Mouse (Mus musculus) frontal cortex, postnatal 25 days (tissue): ENCODE results near the gene Crocc.

Experiments used
- DNase-seq, 2 experiments: peaks; one replicate each; pipeline ENCODE4 v3.0.0; 2022; ENCODE audit warnings: low spot score in 2 of 2

The Crocc gene

DNA sequence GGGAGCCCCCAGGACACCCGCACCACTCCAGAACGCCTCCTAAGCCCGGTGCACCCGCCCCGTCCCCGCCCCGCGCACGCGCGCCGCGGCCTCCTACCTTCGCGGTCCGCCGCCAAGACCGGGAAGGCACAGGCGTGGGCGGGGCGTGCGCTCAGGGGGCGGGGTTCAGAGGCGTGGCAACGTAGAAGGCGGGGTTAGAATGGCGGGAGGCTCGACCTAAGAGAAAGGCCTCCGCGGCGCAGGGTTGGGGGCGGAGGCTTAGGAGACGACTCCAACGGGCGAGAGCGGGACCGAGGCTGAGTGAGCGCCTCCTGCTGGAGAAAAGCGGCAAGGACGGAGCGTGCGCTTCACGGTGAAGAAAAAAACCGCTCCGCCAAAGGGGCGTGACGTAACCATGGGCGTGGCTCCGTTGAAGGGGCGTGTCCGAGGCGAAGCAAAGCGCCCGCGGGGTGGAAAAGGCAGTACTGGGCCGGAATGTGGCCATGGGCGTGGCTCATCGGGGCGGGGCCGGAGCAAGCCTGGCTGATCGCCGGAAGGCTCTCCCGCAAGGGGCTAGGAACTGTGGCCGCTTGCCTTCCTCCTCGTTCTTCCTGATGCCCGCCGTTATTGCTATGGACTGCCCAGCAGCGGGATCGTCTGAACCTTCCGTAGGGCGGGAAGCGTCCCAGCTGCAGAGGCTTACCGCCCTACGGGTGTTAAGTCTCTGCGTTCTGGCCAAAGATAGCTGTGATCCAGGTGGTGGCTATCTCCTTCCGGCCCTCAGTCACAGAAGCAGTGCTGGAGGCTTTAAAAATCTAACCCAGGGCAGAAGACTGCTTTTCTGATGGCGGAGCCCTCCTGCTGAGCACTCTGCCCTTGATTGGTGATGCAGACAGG is at the start of gene Crocc:
Crocc (minus strand) TSS at position 125 of the 876 bp plus-strand sequence.
- peak; percentile 99 for DNase-seq

DNA sequence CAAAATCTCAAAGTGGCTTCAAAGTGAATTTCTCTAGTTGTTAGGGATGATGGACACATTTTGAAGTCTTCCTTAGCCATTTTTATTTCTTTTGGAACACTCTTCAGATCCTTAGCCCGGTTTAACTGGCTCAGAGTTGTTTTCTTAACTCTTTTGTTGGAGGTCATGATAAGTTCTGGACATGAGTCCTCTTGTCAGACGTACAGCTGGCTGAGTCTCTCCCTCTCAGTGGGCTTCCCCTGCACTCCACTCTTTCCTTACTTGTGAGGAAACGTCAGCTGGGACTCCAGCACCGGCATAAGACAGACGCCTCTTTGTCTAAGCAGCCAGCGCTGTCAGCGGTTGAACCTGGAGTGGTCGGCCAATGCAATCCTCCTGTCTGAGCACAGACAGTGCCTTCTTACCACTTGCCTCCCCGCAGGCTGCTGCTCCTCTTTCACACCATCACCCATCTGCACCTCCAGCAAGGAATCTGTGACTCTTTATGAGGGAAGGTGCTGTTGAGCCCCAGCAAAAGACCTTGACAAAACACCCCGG is 47.9 kb upstream of the Crocc start:
- DNase-seq, result no peak

DNA sequence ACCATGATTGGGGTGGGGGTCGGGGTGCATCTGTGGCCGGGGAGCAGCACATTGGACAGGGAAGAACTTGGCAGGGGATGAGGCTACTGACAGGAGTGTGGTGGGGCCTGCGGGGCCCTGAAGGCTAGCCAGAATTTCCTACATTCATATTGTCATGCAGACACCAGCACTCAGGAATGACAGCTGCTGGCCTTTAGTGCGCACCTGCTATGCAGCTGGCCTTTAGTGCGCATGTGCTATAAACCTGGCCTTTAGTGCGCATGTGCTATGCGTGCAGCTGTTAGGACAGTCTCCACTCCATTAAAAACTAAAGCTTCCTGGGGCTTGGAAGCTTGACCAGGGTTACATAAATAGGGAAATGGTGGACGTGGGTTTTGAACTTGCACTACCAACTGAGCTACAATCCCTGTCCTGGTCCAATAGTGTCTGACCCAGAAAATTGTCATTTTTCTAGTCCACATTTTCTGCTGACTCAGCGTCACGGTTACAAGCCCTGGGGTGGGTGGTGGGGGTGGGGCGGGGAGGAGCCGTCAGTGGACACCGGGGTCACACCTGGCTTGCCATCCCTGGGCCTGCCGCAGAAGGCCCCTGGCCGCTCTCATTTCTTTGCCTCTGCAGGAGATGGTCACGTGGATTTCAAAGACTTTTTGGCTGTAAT is 46.3 kb upstream of the Crocc start:
- no peak for DNase-seq

DNA sequence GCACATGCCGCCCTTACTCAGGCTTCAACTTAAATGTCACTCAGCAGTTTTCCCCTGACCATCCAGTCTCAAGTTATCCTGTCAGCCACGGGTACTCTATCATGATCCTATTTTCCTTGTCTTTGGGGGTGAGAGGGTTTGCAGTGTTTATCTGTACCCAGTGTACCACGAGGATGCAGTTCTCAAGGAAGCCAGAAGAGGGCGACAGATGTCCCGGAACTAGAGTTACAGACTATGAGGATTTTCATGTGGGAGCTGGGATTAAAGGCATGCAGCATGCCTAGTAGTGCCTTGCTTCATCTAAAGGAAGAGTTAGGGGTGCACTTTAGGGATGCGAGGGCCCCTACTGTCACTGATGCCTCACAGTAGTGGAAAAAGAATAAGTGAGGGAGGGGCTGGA is 41.5 kb upstream of the Crocc start:
- DNase-seq, result no peak

DNA sequence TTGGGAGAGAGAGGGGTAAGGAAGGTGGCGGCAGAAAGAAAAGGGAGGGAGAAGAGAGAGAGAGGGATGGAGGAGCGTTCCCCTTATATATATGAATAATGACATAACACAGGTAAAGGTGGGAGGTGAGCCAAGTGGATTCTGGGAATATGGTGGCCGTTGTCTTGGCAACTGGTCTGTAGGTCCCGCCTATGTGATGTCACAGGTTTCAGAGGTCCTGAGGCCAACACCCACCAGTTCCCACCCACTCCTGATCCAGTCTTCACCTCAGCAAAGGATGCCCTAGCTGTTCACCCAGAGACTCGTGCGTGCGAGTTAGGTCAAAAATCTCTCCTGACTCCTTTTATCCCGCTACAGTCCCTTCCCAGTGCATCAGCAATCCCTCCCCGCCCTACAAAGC is 40.9 kb upstream of the Crocc start:
- no peak for DNase-seq

DNA sequence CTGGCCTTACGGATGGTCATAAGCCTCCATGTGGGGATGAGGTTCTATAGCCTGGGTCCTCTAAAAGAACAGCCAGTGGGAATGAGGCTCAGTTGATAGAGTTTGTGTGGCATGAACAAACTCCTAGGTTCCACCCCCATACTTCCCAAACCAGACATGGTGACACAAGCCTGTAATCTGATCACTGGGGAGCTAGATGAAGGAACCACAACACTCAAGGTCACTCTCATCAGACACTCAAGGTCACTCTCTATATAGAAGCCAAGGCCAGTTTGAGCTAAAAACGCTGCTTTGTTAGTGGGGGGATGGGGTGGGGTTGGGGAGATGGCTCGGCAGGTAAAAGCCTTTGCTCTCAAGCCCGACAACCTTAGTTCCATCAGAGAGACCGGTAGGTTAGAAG is 39.6 kb upstream of the Crocc start:
- DNase-seq, result no peak

DNA sequence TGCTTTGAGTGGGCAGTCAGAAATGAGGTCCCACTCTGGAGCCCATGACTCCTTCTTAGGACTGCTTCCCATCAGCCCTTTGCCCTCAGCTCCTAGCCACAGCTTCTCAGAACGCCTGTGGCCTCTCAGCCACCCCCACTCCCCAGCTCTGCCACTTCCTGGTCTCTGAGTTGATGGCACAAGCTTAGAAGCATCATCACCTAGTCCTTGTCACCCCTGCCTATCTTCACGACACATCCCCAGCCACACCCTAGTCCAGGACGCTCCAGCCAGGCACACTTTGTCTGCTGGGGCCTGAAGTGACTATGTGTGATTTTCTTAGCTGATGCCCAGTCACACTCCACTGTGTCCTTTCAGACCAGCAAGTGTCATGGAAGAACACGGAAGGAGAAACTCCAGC is 38.6 kb upstream of the Crocc start:
- DNase-seq, result no peak

DNA sequence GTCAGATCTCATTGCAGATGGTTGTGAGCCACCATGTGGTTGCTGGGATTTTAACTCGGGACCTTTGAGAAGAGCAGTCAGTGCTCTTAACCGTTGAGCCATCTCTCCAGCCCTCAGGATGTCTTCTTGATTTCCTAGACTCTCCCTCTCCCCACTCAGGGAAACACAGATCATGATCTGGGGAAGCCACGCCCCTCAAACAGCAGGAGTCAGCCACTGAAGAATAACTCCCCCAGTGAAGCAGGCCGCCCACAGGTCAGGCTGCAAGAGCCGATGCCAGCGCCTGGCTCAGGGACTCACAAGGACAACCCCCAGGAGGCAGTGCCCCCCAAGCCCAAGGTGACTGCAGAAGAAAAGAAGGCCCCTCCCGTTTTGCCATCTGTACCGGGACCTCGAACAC is 36.4 kb upstream of the Crocc start:
- DNase-seq, result no peak

DNA sequence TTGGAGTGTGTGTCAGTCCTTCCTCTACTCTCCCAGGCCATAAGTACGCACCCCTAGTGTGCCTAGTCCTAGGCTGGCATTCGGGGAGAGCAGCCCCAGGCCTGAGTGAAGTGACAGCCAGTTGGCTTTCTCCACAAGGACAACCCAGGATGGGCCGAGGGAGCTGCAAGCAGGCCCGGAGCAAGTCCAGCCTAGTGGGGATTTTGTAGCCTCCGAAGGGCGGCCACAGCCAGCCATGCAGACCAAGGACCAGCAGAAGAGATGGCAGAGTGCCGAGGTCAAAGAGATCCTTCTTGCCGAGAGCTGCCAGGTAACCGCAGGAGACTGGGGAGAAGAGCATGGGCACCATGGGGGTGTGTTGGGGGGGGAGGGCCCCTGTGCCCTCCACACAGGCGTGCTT is 34.7 kb upstream of the Crocc start:
- no peak for DNase-seq

DNA sequence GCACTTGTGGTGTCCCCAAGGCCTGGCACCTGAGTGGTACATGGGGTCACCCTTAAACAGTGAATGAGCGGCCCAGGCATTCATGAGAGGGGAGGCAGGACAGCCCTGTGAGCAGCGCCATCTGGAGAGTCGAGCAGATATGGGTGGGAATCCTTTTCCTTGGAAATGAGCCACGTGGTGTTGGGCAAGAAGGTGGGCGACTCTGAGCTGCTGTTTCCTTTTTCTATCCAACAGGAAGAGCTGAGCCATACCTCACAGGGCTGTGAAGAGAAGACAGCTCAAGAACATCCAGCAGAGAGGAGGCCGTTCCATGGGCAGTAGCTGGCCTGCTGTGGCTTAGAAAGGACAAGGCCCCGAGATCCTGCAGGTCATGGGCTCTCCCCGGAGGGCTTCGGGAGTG is 28.4 kb upstream of the Crocc start:
- no peak for DNase-seq

DNA sequence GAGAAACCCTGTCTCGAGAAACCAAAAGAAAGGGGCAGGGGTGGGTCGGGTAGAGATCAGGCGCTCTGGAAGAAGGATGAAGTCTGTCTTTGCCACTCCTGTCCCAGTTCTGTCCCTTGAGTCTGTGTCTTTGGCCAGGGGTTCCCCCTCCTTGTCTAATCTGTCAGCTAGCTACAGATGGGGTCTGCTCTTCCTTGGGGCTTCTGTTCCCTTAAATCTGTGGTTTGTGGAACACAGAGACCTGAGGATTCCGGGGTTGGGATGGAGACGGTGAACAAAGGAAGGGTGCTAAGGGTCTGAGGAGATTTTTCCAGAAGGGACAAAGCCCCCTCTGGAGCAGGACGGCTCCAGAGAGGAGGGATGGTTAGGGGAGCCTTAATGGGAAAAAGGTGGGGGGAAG is 27.7 kb upstream of the Crocc start, which contains the start of gene Spata21:
Spata21 (plus strand) TSS at position 301 of the 400 bp plus-strand sequence.
- DNase-seq, result no peak

DNA sequence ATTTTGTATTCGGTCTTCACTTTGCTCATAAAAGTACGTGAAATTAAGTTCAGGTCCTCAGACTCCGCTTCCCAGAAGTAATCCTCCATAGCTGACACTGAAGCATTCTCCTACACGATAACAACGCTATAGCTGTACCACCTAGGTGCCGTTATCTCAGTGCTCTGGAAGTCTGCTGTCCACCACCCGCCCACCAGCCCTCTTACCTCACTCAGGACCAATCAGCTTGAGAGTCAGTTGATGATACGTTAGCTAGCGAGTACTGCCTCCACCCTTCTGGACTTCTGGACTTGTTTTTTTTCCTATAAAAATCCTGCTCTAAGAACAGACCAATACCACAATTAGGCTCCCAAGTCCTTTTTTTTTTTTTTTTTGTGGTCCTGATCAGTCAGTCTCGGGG is 26.5 kb upstream of the Crocc start:
- no peak for DNase-seq

DNA sequence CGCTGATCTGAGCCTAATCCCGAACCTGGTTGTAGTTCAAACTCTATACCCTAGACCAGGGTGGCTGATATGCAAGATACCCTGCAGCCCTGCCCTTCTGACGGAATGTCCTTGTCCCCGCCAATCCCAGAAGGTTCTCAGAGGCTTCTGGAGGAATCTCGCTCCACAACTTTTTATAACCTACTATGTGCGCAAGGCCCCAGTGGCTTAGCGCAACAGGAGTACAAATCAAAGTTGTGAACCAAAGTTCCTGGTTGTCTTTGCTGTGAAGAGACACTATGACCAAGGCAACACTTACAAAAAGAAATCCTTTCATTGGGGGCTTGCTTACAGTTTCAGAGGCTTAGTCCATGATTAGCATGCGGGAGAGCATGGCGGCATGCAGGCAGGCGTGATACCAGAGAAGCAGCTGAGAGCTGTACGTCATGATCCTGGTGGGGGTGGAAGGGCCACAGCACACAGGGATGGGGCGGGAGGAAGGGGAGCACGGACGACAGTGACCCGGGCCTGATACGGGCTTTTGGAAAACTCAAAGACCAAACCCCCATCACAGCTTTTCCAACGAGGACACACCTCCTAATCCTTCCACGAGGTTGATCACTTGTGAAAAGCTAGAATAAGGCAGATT is 18.3 kb upstream of the Crocc start:
- DNase-seq, result no peak

DNA sequence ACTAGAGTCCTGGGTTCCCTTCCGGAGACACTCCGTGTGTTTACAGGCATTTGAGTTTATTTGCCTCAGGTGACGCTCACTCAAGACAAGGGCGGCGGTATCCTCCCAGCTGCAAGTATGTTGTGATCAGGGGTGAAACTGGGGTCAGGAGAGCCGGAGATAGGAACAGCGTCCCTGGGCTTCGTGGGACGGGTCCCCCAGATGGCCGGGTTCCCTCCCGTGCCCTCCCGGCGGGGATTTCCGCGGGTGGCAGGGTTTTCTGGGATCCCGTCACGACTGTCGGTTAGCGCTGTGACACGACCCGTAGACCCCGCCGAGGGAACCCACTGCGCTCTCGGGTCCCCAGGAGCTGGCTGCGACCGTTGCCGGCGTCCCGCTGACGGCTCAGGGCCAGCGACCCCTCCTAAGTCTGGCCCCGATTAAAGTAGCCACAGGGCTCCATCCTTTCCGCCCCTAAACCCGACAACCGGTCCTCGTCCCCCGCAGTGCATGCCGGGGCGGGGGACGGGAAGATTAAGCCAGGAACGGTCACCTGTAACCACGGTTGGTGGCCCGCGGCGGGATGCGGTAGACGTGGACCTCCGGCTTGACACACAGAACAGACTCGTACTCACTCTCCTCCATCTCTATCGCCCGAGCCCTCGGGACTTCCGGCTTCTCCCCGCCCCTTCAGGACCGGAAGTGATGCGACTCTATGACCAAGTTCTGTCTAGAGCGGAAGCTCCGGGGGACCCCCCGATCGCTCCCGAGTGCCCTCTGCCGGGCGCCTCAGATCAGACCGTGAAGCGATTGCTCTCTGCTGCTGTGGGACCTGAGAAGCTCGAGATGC is 17.5 kb upstream of the Crocc start, which contains the start of gene Necap2:
Necap2 (minus strand) TSS at position 677 of the 829 bp plus-strand sequence.
- DNase-seq, result peak; percentile 86 to 90

DNA sequence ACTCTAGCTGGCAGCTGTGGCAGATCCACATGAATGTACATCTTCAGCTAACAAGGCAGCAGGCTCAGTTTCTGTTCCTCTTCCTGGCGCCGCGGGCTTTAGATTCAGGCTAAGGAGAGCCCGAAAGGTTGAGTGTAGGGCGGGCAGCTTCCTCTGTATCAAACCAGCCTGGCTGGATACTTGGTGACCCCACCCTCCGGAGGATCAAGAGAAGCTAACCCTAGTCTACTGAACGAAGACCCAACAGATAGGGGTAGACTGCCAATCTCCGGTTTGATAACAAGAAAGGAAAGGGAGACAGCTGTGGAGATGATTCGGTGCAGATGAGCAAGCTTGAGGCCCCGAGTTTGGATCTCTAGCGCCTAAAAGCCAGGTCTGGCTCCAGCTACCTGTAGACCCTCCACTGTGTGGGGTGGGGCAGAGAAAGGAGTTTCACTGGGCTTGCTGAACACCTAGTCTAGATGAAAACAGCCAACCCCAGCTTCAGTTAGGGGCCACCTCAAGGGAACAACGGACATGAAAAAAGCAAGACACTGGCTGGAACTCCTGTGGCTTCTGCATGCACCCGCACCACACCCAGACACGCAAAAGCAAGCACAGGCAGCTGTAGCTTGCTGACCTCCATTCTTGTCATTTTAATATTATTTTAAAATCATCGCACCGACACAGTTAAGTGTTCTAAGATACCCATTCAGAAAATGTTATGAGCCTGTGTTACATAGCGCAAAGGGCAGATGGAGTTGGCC is 16.6 kb upstream of the Crocc start:
- DNase-seq, result no peak

DNA sequence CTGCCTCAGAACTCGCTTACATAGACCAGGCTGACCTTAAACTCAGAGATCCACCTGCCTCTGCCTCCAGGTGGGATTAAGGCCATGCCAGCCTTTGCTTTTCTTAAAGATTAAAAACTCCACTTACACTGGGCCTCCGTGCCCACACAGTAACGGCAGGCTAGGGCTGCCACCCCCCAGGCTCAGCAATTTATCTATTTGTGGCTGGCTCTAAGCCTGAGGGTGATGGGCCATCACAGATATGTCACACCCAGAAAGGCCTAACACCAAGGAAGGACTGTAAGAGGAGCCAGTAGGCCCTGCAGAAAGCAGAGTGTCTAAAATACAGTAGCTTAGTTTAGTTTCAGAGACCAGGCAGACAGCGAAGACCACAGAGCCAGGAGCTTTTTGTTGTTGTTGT is 13.8 kb upstream of the Crocc start:
- DNase-seq, result no peak

DNA sequence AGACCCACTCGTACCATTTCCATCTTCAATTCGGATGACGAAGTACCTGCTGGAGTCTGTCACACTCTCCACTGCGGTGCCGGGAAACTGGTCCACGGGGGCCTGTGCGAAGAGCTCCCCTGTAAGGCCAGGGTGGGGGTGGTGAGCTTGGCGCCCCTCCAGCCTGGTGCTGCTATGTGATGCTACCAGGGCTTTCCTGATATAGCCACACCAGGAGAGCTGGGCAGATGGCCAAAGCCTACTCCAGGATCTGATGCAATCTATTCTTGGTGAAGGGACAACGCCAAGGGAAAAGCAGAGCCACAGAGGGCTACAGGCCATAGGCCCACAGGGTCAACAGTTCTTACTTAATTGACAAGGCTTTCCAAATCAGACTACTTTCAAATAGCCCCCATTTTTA is 13.3 kb upstream of the Crocc start:
- peak; percentile 52 to 65 for DNase-seq

DNA sequence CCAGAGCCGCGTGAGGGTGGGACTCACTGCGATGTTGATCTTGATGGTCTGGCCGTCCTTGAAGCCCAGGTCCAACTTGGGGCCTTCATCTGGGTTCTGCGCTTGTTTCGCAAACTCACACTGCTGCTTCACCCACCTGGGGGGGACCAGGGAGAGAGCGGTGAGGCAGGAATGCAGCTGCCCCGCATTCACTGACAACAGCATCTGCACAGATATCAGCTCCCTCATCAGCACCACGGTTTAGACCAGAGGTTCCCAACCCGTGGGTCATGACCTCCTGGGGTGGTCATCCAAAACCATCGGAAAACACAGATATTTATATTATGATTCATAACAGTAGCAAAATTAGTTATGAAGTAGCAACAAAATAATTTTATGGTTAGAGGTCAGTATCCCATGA is 12.2 kb upstream of the Crocc start:
- DNase-seq, result no peak

DNA sequence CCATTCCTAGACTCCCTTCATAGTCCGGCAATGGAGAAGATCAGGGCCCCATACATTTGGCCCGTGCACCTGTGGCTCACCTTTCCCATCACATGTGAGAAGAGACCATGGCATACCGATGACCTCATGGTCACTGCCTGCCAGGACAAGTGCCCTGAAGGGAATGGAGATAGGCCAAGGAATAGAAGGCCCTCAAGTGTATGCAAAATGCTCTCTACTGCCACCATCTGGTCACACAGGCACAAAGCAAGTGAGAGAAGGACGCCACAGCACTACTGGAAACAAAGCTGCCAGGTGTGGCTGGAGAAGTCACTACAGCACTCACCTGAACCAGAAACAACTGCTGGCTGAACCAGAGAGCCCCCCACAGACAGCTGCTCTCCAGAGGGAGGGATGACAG is 9.4 kb upstream of the Crocc start:
- DNase-seq, result no peak

DNA sequence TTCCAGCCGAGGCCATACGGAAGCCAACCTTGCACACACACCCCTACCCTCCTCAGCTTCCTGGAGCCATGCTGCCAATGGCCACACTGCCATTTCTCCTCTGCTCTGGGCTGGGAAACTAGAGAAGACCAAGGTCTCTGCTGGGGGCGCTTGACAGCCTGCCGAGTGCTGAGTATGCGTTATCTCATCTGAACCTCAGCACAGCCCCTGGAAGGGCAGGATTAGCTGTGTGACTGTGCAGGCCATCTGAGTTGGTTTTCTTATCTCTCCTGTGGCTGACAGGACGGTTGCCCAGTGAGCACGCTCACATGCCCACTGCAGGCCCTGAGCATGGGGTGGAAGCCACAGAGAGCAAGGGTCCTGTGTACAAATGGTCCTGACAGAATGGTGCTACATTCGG is 8.3 kb upstream of the Crocc start:
- DNase-seq, result no peak

DNA sequence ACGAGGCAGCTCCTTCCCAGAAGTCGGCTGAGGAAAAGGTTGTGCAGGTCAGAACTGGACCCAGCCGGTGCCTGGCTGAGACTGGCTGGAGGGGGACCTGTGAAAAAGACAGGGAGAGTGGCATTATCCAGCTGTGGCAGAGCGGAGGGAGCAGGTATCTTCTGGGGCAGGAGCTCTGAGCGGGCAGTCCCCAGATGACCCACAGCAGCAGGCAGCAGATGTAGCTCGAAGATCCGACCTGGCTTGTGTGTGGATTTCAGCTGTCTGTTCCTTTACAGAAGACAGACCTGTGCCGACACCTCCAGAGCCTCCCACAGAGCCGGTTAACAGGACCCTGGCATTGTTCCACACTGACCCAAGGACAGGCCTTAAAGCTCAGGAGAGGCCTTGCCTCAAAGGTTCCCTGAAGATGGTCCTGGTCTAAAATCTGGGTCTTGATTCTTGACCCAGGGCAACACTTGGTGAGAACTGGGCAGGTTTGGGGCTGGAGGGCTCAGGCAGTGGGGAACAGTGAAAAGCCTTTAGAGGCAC is 7.2 kb upstream of the Crocc start:
- no peak for DNase-seq
